Mouse (Mus musculus) heart, postnatal 0 days (tissue): ENCODE results near the gene Fam129b. TPM values are rescaled to one million over a fixed set of nuclear protein-coding genes. Genes with fewer than 3 reads are reported as not detected.

Source experiments
- ATAC-seq: fragments of 200-750 bp; cut with Nextera tagmentation; 2 replicates; pipeline ENCODE4 v1.8.0; 2017; ENCODE audit warnings: low read depth, moderate number of reproducible peaks, moderate library complexity; ENCODE audit not compliant: insufficient read depth
- DNase-seq: peaks from one replicate; pipeline ENCODE4 v3.0.0-alpha.2; 2016; ENCODE audit warnings: low spot score
- H3K27ac ChIP-seq: fragments of 300-500 bp; sonication (generic); 2 replicates; pipeline ENCODE4 v1.5.1; 2014; ENCODE audit warnings: low read depth, mild to moderate bottlenecking
- H3K27me3 ChIP-seq: fragments of 300-500 bp; sonication (generic); 2 replicates; pipeline ENCODE4 v1.6.1; 2014; ENCODE audit warnings: low read length, mixed read lengths; ENCODE audit not compliant: control insufficient read depth, insufficient read depth
- H3K36me3 ChIP-seq: fragments of 300-500 bp; sonication (generic); replicated peaks from 2 replicates; pipeline ENCODE4 v1.6.1; 2014; ENCODE audit warnings: low read length, mixed read lengths; ENCODE audit not compliant: control insufficient read depth, insufficient read depth
- H3K4me1 ChIP-seq: fragments of 300-500 bp; sonication (generic); 2 replicates; pipeline ENCODE4 v1.6.1; 2014; ENCODE audit warnings: antibody characterized with exemption; ENCODE audit not compliant: control insufficient read depth, insufficient read depth
- H3K4me2 ChIP-seq: fragments of 300-500 bp; sonication (generic); 2 replicates; pipeline ENCODE4 v1.6.1; 2014; ENCODE audit warnings: low read depth, mild to moderate bottlenecking, low read length, moderate library complexity
- H3K4me3 ChIP-seq: fragments of 300-500 bp; sonication (generic); 2 replicates; pipeline ENCODE4 v1.5.1; 2014; ENCODE audit warnings: low read depth, low read length
- H3K9ac ChIP-seq: fragments of 300-500 bp; sonication (generic); replicated peaks from 2 replicates; pipeline ENCODE4 v1.6.1; 2014; ENCODE audit warnings: low read depth, low read length, mixed read lengths
- H3K9me3 ChIP-seq: fragments of 300-500 bp; sonication (generic); replicated peaks from 2 replicates; pipeline ENCODE4 v1.6.1; 2016; ENCODE audit warnings: low read length; ENCODE audit not compliant: control insufficient read depth
- CTCF ChIP-seq: IDR thresholded peaks from 2 replicates; pipeline ENCODE4 v1.5.1; 2016; ENCODE audit warnings: antibody characterized with exemption, control low read depth, low read depth
- EP300 ChIP-seq: IDR thresholded peaks from 2 replicates; pipeline ENCODE4 v1.6.1; 2016; ENCODE audit warnings: antibody characterized with exemption, low read depth
- WGBS: fragments of 180-500 bp; shearing (Covaris S2); extraction: QIAGEN DNeasy Blood & Tissue Kit; methylation state at CpG from one replicate; pipeline ENCODE4 v1.1.7; 2014; 5-methylcytosine and 5-hydroxymethylcytosine counted together
- polyA plus RNA-seq: library from polyadenylated mRNA; unstranded; fragments of >200 nt; fragmentation: Nextera tagmentation; extraction: Ambion mirVana; gene quantifications from 2 replicates; pipeline ENCODE4 v1.2.1, GENCODE M21; 2015
- total RNA-seq: library from RNA; depleted of rRNA; stranded (reverse); fragments of >200 nt; gene quantifications from 2 replicates; pipeline ENCODE4 v1.2.3, GENCODE M21; 2014; ENCODE audit warnings: low replicate concordance

The Fam129b gene
- total and polyA plus RNA-seq, 2 experiments from 2014 or later = 25.3 to 60.1 TPM

DNA sequence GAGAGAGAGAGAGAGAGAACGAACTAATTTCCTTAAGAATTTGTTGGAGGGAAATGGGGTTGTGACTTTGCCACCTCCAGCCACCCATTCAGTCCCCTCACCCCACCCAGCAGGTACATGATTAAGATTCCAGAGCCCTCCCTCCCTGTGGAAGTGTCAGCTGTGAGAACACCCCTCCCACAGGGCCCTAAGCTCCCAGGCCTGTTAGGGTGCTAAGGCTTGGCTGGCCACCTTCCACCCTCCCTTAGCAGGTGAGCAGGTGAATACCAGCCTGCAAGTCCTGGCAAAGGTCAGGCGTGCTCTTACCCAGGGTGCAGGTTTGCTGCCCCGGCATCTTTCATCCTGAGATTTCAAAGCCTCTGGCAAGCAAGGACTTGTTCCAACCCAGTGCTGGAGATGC lies 2.5 kb downstream of the Fam129b start:
- H3K4me1 ChIP-seq = peaks cover 55% of the 10 kb centered on the region
- H3K4me2 ChIP-seq = peak overlapping the region; percentile 92
- peak overlapping the region; percentile 74 for H3K4me3 ChIP-seq
- ATAC-seq = no peak
- no peaks in the 10 kb centered on the region for H3K27me3 ChIP-seq
- H3K9me3 ChIP-seq = no peaks in the 10 kb centered on the region
- TF ChIP-seq CTCF (no peak), EP300 (no peak)
- H3K36me3 ChIP-seq = no peaks in the 10 kb centered on the region; the same call in 1 of the 2 replicates
- 56% methylated on average over 3 of the region's 3 CpGs for WGBS
- peak overlapping the region; percentile 85 for H3K9ac ChIP-seq
- H3K27ac ChIP-seq = peak overlapping the region; percentile 93; the same call in 1 of the 2 replicates
- DNase-seq = no peak

DNA sequence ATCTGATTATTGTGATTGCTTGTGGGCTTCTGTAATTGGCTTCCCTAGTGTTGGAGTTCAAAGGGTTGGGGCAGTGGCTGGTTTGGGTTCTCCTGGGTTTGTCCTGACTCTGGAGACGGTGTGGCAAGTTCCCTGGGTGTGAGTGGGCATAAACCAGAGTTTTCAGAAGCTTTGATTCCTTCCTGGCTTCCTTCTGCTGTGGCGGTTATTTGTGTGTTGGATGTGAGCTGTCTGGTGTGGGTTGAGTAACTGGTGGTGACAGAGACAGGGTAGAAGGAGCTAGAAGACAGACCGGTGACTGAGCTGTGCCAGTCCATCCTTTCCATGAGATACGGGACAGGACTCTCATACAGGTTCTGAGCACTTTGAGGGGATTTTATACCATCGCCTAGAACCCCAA lies 3.7 kb downstream of the Fam129b start:
- TF ChIP-seq CTCF (no peak), EP300 (no peak)
- DNase-seq (no peak), ATAC-seq (no peak)
- Histone ChIP-seq H3K9ac (no peak overlapping the region), H3K36me3 (no peaks in the 10 kb centered on the region; the same call in 1 of the 2 replicates), H3K9me3 (no peaks in the 10 kb centered on the region), H3K27ac (peak overlapping the region; percentile 93; the same call in 1 of the 2 replicates), H3K27me3 (no peaks in the 10 kb centered on the region), H3K4me3 (no peak overlapping the region), H3K4me1 (peaks cover 55% of the 10 kb centered on the region), H3K4me2 (peak overlapping the region; percentile 92; the same call in 1 of the 2 replicates)
- WGBS = 68% methylated on average over 5 of the region's 5 CpGs

DNA sequence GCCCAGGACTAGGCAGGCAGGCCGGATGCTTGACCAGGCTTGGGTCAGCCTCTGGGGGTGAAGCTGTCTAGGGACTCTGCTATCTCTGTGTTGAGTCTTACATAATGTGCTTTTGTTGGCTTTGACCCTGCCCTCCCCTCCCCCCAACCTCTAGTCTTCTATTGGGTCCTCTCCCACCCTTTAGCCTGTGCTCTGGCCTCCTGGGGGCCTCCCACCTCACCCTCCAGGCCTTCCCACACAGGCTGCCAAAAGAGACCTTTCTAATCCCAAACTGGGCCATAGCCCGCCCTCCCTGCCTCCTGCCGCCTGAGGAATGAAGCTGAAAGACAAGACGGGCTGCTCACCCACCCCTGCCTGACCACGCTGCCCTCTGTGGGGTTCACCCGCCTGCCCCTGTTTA lies 5.1 kb downstream of the Fam129b start:
- WGBS = 40% methylated on average over 6 of the region's 6 CpGs
- Histone ChIP-seq H3K4me3 (no peak overlapping the region), H3K4me1 (peaks cover 55% of the 10 kb centered on the region)

DNA sequence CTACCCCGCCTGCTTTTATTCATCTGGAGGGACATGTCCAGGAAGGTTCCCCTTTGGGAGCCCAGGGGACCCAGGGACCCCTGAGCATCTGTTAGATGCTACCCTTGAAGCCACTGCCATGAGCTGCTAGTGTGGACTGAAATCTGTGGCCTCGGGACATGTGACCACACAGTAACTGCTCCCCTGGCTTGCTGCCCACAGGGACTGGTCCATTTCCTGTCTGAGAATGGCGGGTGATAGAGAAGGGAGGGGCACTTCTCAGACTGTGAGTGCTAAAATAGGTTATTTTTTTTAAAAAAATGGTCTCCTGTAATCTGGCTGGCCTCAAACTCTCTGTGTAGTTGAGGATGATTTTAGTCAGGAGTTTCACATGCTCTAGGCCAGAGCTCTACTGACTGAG lies 5.8 kb downstream of the Fam129b start:
- H3K9ac ChIP-seq = no peak overlapping the region
- WGBS = 17% methylated on average over 3 of the region's 3 CpGs
- H3K36me3 ChIP-seq = no peaks in the 10 kb centered on the region; the same call in 1 of the 2 replicates
- no peak overlapping the region for H3K4me3 ChIP-seq
- H3K4me1 ChIP-seq = peaks cover 58% of the 10 kb centered on the region
- peak overlapping the region; percentile 87 for H3K27ac ChIP-seq
- no peaks in the 10 kb centered on the region for H3K27me3 ChIP-seq
- no peaks in the 10 kb centered on the region for H3K9me3 ChIP-seq
- ATAC-seq = peak; percentile 59
- H3K4me2 ChIP-seq = 0 out of 2 replicates have a peak overlapping the region, but pooled peaks have one; percentile 35
- DNase-seq = peak; percentile 85
- TF ChIP-seq EP300 (no peak), CTCF (no peak)

More for the DNA sequence above, 5.1 kb downstream of the Fam129b start:
- Histone ChIP-seq H3K4me2 (0 out of 2 replicates have a peak overlapping the region, but pooled peaks have one; percentile 7), H3K27me3 (no peaks in the 10 kb centered on the region), H3K9me3 (no peaks in the 10 kb centered on the region), H3K9ac (no peak overlapping the region), H3K36me3 (no peaks in the 10 kb centered on the region; the same call in 1 of the 2 replicates), H3K27ac (peak overlapping the region; percentile 87)
- ATAC-seq (no peak), DNase-seq (no peak)
- TF ChIP-seq CTCF = no peak
- TF ChIP-seq EP300 = no peak

DNA sequence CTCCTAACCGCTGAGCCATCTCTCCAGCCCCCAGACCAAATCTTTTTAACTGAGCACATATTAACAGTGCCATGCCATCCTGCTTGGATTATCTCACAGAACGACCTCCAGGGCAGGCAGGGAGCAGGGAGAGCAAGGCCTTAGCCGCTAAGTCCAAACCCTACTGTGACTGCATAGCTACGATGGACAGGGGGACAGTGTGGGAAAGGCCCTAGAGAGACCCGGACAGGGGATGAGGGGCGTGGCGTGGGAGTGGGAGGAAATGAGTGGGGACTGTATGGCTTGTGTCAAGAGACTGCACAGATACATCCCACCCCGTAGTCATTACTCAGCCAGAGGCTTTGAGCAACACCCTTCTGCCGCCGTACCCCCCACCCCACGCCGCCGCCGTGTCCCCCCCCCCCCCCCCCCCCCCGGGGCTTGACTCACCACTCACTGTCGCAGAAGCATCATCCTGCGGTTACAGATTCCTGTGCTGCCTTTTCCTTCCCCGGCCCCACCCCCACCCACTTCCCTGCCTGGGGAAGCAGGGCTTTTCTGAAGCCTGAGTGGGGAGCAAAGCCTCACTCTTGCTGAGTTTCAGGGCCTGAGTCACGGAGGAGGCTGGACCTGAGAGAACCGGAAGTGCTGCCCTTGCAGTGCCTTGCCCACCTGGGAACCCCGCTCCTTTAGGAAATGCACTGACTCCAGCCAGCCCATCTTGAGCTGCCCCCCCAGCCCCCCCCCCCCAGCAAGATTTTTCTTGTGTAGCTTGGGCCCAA lies 6.5 kb downstream of the Fam129b start:
- Histone ChIP-seq H3K9ac (no peak overlapping the region), H3K27ac (peak overlapping the region; percentile 87), H3K36me3 (no peaks in the 10 kb centered on the region; the same call in 1 of the 2 replicates), H3K4me3 (no peak overlapping the region), H3K4me1 (peaks cover 58% of the 10 kb centered on the region), H3K27me3 (no peaks in the 10 kb centered on the region), H3K9me3 (no peaks in the 10 kb centered on the region), H3K4me2 (peak overlapping the region; percentile 35)
- no peak for TF ChIP-seq CTCF
- TF ChIP-seq EP300 = no peak
- ATAC-seq (peak; percentile 54), DNase-seq (no peak)
- WGBS = 27% methylated on average over 13 of the region's 21 CpGs
